Mouse (Mus musculus) thymus, adult 2 months (tissue): Measurements from ENCODE around the gene Glis3.

Source experiments
- CTCF ChIP-seq: fragments of 200-500 bp; IDR thresholded peaks from 2 replicates; pipeline ENCODE4 v1.5.1; 2012; ENCODE audit warnings: mild to moderate bottlenecking, control low read depth, low read length, moderate library complexity, borderline replicate concordance; ENCODE audit not compliant: control insufficient read depth, poor library complexity, insufficient read depth; ENCODE audit errors: extremely low read depth
- POLR2A ChIP-seq: fragments of 200-500 bp; IDR thresholded peaks from 2 replicates; pipeline ENCODE4 v1.6.1; 2012; ENCODE audit warnings: mild to moderate bottlenecking, low read length, control low read depth, moderate library complexity; ENCODE audit not compliant: control insufficient read depth, poor library complexity, insufficient read depth; ENCODE audit errors: extremely low read depth

DNA sequence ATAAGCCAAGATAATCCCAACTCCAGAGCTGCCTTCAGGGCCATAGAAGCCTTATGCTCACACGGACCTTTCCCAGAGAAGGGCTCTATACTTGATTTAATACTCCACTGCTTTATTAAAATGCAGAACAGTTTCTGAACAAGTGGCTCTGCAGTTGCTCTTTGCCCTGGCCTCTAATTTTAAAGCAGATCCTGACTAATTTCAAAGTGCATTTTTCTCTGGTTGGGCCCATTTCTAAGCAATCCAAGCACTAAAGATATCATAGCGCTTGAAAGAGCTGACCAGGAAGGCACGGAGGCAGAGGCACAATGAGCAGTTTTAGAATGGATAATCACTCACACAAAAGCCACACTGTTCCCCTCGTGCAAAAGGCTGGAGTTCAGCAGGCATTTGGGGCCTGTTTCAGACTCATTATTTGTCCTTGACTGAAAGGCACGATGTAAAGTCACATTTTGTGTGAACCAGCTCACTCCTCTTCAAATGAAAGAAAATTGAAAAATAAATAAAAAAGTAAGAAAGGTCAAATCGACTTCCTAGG lies 202.5 kb downstream of the Glis3 start:
- no peak for TF ChIP-seq POLR2A
- no peak for TF ChIP-seq CTCF
